Mouse (Mus musculus): ENCODE results near the gene Nek5. TPM values are rescaled to one million over a fixed set of nuclear protein-coding genes. Genes with fewer than 3 reads are reported as not detected.
A peak's percentile ranks its signal among the peaks of the same experiment; 100 is the strongest.

Gene Nek5
- polyA plus RNA-seq, 1 experiment from 2014 or later: 0.18 TPM

DNA sequence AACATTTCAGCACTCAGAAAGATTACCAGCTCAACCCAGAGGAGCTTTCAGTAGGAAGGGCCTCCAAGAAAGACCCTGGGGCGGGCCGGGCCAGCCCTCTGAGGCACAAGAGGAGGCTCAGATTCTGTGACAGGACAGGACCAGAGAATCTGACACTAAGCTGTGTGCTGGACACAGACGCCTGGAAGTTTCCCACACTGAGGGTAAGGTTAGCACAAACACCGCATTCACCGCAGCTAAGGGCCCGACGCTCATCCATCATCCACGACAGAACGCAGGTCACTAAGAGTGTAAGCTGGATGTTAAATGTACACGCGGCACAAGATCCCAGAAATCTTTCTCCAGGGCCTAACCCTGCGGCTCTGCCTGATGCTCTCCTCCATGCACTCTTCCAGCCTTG is 81.1 kb downstream of the Nek5 start:
- H3K4me3 ChIP-seq (replicated peaks): no peak overlapping the region
- ATAC-seq (ENCODE audit: insufficient number of reproducible peaks, insufficient read depth, low FRiP score, low TSS enrichment, low read depth): no peak
- no peak overlapping the region for H3K9ac ChIP-seq (replicated peaks)
- H3K27ac ChIP-seq: no peak overlapping the region
- no peak overlapping the region for H3K4me2 ChIP-seq
- H3K9me3 ChIP-seq: no peaks in the 10 kb centered on the region
- H3K4me1 ChIP-seq (replicated peaks): no peaks in the 10 kb centered on the region; the same call in 1 of the 2 replicates
- no peaks in the 10 kb centered on the region for H3K36me3 ChIP-seq
- H3K27me3 ChIP-seq: peaks cover 18% of the 10 kb centered on the region
- 48% methylated on average over 12 of the region's 12 CpGs for WGBS

DNA sequence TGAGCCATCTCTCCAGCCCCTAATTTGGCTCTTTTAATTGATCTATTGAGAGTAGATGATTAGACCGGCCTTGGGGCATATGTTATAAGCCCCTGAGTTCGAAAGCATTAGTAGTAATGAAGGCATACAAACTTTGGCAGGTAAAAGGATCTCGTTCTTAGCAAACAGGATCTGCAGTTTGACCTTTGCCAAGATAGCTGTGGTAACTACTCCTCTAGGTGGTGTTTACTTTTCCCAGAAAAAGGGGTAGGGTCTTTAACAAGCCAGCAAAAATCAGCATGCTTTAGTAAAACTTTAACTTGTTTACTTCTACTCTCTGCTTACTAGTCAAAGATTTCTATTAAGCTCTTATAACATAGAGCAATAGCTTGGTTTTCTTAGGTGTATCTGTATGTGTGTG is 82.3 kb downstream of the Nek5 start:
- Histone ChIP-seq H3K4me3 (replicated peaks) (no peak overlapping the region), H3K9me3 (no peaks in the 10 kb centered on the region), H3K9ac (replicated peaks) (no peak overlapping the region), H3K27ac (no peak overlapping the region), H3K27me3 (peaks cover 18% of the 10 kb centered on the region), H3K36me3 (no peaks in the 10 kb centered on the region), H3K4me1 (replicated peaks) (no peaks in the 10 kb centered on the region; the same call in 1 of the 2 replicates), H3K4me2 (no peak overlapping the region)
- no peak for ATAC-seq (ENCODE audit: insufficient number of reproducible peaks, insufficient read depth, low FRiP score, low TSS enrichment, low read depth)
- 88% methylated on average over 3 of the region's 3 CpGs for WGBS

DNA sequence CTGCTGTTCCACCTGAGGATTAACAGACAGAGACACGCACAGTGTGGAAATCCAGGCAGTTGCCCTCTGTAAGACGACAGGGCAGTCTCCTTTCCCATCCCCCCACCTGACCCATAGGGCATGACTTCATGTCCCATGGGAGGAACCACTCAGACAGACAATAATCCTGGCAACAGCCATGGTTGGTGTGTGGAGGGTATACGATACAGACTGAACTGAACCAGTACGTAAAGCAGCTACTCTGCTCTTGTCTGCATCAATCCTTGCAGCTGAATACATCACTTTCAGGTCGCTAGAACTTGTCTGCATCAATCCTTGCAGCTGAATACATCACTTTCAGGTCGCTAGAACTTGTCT is 84.7 kb downstream of the Nek5 start:
- Histone ChIP-seq H3K9ac (replicated peaks) (no peak overlapping the region), H3K36me3 (no peaks in the 10 kb centered on the region), H3K27ac (no peak overlapping the region), H3K4me2 (no peak overlapping the region), H3K4me1 (replicated peaks) (no peaks in the 10 kb centered on the region; the same call in 1 of the 2 replicates), H3K4me3 (replicated peaks) (no peak overlapping the region), H3K9me3 (no peaks in the 10 kb centered on the region), H3K27me3 (peaks cover 18% of the 10 kb centered on the region)
- WGBS: 49% methylated on average over 6 of the region's 6 CpGs
- ATAC-seq (ENCODE audit: insufficient number of reproducible peaks, insufficient read depth, low FRiP score, low TSS enrichment, low read depth): no peak

- no peak for ATAC-seq (ENCODE audit: insufficient number of reproducible peaks, insufficient read depth, low FRiP score, low TSS enrichment, low read depth)
- Histone ChIP-seq H3K27me3 (peaks cover 18% of the 10 kb centered on the region), H3K9me3 (no peaks in the 10 kb centered on the region), H3K4me1 (replicated peaks) (no peaks in the 10 kb centered on the region; the same call in 1 of the 2 replicates), H3K27ac (no peak overlapping the region), H3K4me3 (replicated peaks) (no peak overlapping the region), H3K4me2 (peak overlapping the region; percentile 13; the same call in 1 of the 2 replicates), H3K9ac (replicated peaks) (no peak overlapping the region), H3K36me3 (no peaks in the 10 kb centered on the region)
- WGBS: 18% methylated on average over 15 of the region's 15 CpGs
Observed at GRCm38 (mm10) chr8:22039468-22040152, 85.2 kb downstream of the Nek5 start.

DNA sequence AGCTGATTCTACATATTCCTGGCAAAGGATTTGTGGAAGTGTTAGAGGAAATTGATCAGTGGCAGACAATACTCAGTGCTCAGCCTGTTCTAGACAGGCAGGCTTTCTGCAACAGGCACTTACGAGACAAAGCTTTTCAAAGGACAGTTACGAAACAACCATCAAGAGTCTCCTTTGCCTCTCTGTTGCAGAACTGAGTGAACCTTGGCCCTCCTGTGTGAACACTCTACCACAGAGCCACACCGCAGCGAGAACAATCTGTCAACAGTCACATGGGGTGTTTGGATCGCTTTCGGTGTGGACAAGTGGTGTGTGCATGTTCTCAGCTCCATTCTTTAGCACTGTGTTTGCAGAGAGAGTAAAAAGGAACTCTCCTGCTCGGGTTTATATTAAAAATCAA is 87.8 kb downstream of the Nek5 start:
- Histone ChIP-seq H3K9me3 (no peaks in the 10 kb centered on the region), H3K36me3 (no peaks in the 10 kb centered on the region), H3K9ac (replicated peaks) (no peak overlapping the region), H3K27ac (no peak overlapping the region), H3K27me3 (peaks cover 18% of the 10 kb centered on the region), H3K4me2 (no peak overlapping the region), H3K4me1 (replicated peaks) (no peaks in the 10 kb centered on the region), H3K4me3 (replicated peaks) (no peak overlapping the region)
- WGBS: 78% methylated on average over 7 of the region's 7 CpGs
- no peak for ATAC-seq (ENCODE audit: insufficient number of reproducible peaks, insufficient read depth, low FRiP score, low TSS enrichment, low read depth)

- no peaks in the 10 kb centered on the region for H3K36me3 ChIP-seq
- no peak overlapping the region for H3K9ac ChIP-seq (replicated peaks)
- H3K4me3 ChIP-seq (replicated peaks): no peak overlapping the region
- H3K9me3 ChIP-seq: no peaks in the 10 kb centered on the region
- H3K27ac ChIP-seq: no peak overlapping the region
- H3K4me2 ChIP-seq: no peak overlapping the region
- H3K27me3 ChIP-seq: peaks cover 18% of the 10 kb centered on the region
- no peak for ATAC-seq (ENCODE audit: insufficient number of reproducible peaks, insufficient read depth, low FRiP score, low TSS enrichment, low read depth)
- no peaks in the 10 kb centered on the region for H3K4me1 ChIP-seq (replicated peaks)
- 93% methylated on average over 9 of the region's 9 CpGs for WGBS
Observed at GRCm38 (mm10) chr8:22036137-22036536, 88.7 kb downstream of the Nek5 start.

GRCm38 (mm10) chr8:22030990-22031389 is 93.9 kb downstream of the Nek5 start:
- no peak for ATAC-seq (ENCODE audit: insufficient number of reproducible peaks, insufficient read depth, low FRiP score, low TSS enrichment, low read depth)
- Histone ChIP-seq H3K4me3 (replicated peaks) (no peak overlapping the region), H3K27ac (no peak overlapping the region), H3K9me3 (no peaks in the 10 kb centered on the region), H3K4me1 (replicated peaks) (no peaks in the 10 kb centered on the region), H3K36me3 (no peaks in the 10 kb centered on the region), H3K4me2 (no peak overlapping the region), H3K9ac (replicated peaks) (no peak overlapping the region), H3K27me3 (no peaks in the 10 kb centered on the region)
- WGBS: 92% methylated on average over 3 of the region's 3 CpGs

DNA sequence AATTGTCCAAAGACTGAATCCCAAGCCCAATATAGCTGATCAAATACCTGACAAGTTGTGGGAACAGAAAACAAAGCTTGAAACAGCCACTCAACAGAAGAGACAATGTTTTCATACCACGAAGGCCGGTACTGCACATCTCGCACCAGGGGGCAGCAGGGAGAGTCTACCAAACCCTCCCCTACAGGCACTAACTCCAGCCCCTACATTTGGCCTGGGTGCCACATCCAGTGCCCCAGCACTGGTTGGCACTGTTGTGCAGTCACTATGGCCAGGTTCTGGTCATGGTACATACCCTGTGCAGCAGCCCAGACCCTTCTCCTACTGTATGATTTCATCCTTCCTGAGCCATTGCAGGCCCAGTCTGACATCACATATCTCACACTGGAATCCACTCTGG is 95.9 kb downstream of the Nek5 start:
- Histone ChIP-seq H3K27ac (no peak overlapping the region), H3K9me3 (no peaks in the 10 kb centered on the region), H3K36me3 (no peaks in the 10 kb centered on the region), H3K4me3 (replicated peaks) (no peak overlapping the region), H3K9ac (replicated peaks) (no peak overlapping the region), H3K4me2 (no peak overlapping the region), H3K27me3 (no peaks in the 10 kb centered on the region), H3K4me1 (replicated peaks) (no peaks in the 10 kb centered on the region)
- WGBS: 97% methylated on average over 3 of the region's 3 CpGs
- no peak for ATAC-seq (ENCODE audit: insufficient number of reproducible peaks, insufficient read depth, low FRiP score, low TSS enrichment, low read depth)

GRCm38 (mm10) chr8:22025241-22025640 is 99.6 kb downstream of the Nek5 start:
- no peak overlapping the region for H3K9ac ChIP-seq (replicated peaks)
- no peaks in the 10 kb centered on the region for H3K9me3 ChIP-seq
- H3K4me3 ChIP-seq (replicated peaks): no peak overlapping the region
- WGBS: 72% methylated on average over 4 of the region's 4 CpGs
- no peaks in the 10 kb centered on the region for H3K4me1 ChIP-seq (replicated peaks)
- no peaks in the 10 kb centered on the region for H3K36me3 ChIP-seq
- ATAC-seq (ENCODE audit: insufficient number of reproducible peaks, insufficient read depth, low FRiP score, low TSS enrichment, low read depth): no peak
- H3K27ac ChIP-seq: no peak overlapping the region
- H3K27me3 ChIP-seq: no peaks in the 10 kb centered on the region
- no peak overlapping the region for H3K4me2 ChIP-seq

Other genes starting within 250 kb of the Nek5 start
- not detected in 2 replicates for gene Defb9, start 239.6 kb downstream of the Nek5 start, polyA plus RNA-seq (2016; fragmentation: Nextera tagmentation; extraction: Ambion mirVana)
- not detected in 2 replicates for gene Defb11, start 218.6 kb downstream of the Nek5 start, polyA plus RNA-seq (2016; fragmentation: Nextera tagmentation; extraction: Ambion mirVana)
- not detected in 2 replicates for gene Defb15, start 192.3 kb downstream of the Nek5 start, polyA plus RNA-seq (2016; fragmentation: Nextera tagmentation; extraction: Ambion mirVana)
- gene Defb35, start 186.7 kb downstream of the Nek5 start, polyA plus RNA-seq (2016; fragmentation: Nextera tagmentation; extraction: Ambion mirVana): not detected in 2 replicates
- gene Defb13, start 178.3 kb downstream of the Nek5 start, polyA plus RNA-seq (2016; fragmentation: Nextera tagmentation; extraction: Ambion mirVana): not detected in 2 replicates
- not detected in 2 replicates for gene Fam90a1a, start 166.3 kb downstream of the Nek5 start, polyA plus RNA-seq (2016; fragmentation: Nextera tagmentation; extraction: Ambion mirVana)
- not detected in 2 replicates for gene Ccdc70, start 155.3 kb downstream of the Nek5 start, polyA plus RNA-seq (2016; fragmentation: Nextera tagmentation; extraction: Ambion mirVana)
- 0.86 and 0.97 TPM in 2 replicates for gene Atp7b, start 64.7 kb downstream of the Nek5 start, polyA plus RNA-seq (2016; fragmentation: Nextera tagmentation; extraction: Ambion mirVana)
- gene Alg11, start 64.3 kb downstream of the Nek5 start, polyA plus RNA-seq (2016; fragmentation: Nextera tagmentation; extraction: Ambion mirVana): 38.4 and 38.6 TPM in 2 replicates
- 7.2 and 7.4 TPM in 2 replicates for gene Nek3, start 41.4 kb upstream of the Nek5 start, polyA plus RNA-seq (2016; fragmentation: Nextera tagmentation; extraction: Ambion mirVana)
- gene Ckap2, start 60.8 kb upstream of the Nek5 start, polyA plus RNA-seq (2016; fragmentation: Nextera tagmentation; extraction: Ambion mirVana): 49.4 and 50.4 TPM in 2 replicates
- 34.7 and 36.6 TPM in 2 replicates for gene Vps36, start 67.8 kb upstream of the Nek5 start, polyA plus RNA-seq (2016; fragmentation: Nextera tagmentation; extraction: Ambion mirVana)
- 8.0 and 9.7 TPM in 2 replicates for gene Thsd1, start 102.3 kb upstream of the Nek5 start, polyA plus RNA-seq (2016; fragmentation: Nextera tagmentation; extraction: Ambion mirVana)
- gene Tpte, start 158.4 kb upstream of the Nek5 start, polyA plus RNA-seq (2016; fragmentation: Nextera tagmentation; extraction: Ambion mirVana): not detected in 2 replicates

All from limb, embryonic 12.5 days (tissue).